Mouse (Mus musculus) spleen, postnatal 36 days (tissue): ENCODE measurements at regions not wholly inside any gene's neighbourhood (a gene's known extent, or its start where the extent isn't known, plus 50 kb on each side); places are given as distances from the start of the nearest gene placed in this dataset.
"Not testable (repeated sequence)": the region's sequence is repeated elsewhere in the genome, so short reads cannot be mapped to it uniquely, and the experiment has no call there.

Experiments used
- DNase-seq, 2 experiments: peaks; one replicate each; pipeline ENCODE4 v3.0.0; 2022; ENCODE audit warnings: low spot score in 2 of 2, mixed read lengths in 1 of 2

- no peak for DNase-seq
These were observed 126.8 kb downstream of the Tnfsf18 start for GRCm38 (mm10) chr1:161621291-161621690.

DNA sequence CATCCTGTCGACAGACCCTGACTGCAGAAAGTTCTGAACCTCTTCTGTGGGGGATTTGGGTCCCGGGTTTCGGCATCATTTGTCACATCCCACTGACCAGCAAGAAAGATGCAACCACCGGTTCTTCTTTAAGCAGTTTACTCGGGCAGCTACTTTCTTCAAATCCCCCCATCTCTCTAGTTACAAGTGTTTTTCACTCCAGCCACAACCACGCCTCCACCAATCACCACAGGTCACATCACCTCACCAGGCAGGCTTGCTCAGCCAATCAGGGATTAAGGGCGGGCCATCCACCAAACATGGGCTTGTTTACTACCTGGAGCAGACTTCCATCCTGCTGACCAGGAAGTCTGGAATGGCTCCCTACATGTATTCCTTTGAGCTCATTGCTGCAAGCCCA lies 119.6 kb downstream of the Tnfsf18 start:
- not testable (repeated sequence) for DNase-seq

GRCm38 (mm10) chr1:161613658-161614057 lies 119.2 kb downstream of the Tnfsf18 start:
- DNase-seq: not testable (repeated sequence)

- no peak for DNase-seq
These were observed 113.0 kb downstream of the Tnfsf18 start for GRCm38 (mm10) chr1:161607446-161607845.

DNA sequence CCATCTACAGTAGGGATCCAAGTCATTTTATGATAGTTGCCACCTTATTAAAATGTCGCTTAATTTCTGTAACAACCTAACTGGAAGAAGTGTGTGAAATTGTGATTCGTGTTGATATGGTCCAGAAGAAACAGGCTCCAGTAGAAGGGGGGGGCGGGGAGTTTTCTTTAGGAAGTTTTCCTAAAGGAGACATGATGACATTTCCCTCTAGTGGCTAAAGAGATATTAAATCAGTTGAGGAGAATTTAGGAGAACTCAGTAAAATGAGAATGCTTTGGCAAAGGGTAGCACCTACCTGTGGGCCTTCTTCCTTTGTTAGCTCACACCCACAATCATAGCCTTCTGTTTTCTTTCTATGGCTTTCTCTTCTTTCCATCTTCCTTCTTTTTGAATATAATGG lies 107.7 kb downstream of the Tnfsf18 start:
- no peak for DNase-seq

DNA sequence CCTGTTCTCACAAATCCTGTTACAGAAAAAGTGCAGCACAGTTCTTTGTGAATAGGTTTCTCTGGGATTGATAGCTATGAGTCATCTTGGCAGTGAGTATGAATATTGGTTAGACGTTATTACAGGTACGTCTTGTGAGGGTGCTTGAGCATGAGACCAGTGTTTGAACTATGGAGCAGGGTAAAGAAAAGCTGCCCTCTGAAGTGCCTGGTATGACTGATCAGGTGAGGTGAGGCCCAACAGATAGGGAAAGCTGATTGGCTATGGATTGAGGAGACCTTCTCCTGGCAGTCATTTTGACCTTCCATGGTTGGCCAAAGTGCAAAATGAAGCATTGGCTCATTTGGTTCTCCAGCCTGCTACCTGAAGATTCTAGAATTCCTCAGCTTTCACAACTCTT lies 106.7 kb downstream of the Tnfsf18 start:
- no peak for DNase-seq

DNA sequence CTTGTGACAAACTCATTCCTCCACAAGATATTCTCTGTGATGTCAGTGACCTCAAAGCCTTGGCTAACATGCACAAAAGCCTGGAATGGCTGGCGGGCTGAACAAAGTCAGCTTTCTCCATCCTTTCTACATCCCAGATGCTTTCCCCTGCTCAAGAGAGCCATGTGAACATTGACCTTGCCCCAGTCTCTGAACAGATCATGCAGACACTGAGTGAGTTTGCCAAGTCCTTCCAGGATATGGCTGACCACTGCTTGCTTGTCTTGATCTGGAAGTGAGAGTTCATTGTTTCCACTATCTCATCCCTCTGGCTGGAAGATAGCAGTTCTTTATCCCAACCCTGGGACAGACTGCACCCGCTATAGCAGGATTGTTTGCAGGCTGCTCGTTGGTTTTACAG lies 103.7 kb downstream of the Tnfsf18 start:
- no peak for DNase-seq

DNA sequence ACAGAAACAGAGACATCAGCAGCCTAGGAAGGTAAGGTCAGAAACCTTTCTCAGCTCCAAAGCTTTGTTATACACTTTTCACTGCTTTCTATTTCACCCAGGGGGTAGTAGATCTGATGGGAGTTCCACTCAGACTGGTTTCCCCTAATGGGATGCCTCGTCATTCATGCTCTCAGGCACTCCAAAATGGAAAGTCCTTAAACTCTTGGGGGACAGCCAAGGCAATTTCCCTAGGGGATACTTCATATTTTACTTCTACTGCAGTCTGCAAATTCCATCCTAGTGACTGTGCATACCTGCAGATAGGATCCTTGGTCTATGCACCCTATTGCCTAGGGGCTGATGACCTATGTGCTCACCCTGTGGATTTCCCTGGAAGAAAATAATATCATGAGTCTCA lies 82.1 kb downstream of the Tnfsf18 start:
- no peak for DNase-seq

DNA sequence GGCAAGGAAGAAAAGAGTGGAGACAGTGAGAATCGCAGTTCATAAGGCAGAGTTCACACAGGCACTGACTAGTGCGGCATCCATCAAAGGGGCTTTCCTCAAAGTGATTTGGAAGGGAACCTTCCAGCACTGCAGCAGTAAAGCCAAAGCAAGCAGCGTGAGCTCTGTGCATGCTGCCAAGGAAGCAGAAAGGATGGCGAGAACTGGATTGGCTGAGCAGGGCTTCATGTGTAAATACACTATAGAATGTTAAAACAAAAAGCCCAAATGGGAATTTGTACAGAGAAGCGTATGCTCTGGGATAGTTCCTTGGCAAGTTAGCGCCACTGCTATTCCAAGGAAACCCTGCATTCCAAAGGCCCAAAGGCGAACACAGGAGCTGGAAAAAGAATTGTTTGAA lies 81.5 kb downstream of the Tnfsf18 start:
- no peak for DNase-seq

- no peak for DNase-seq
These were observed 80.7 kb downstream of the Tnfsf18 start for GRCm38 (mm10) chr1:161575171-161575570.

DNA sequence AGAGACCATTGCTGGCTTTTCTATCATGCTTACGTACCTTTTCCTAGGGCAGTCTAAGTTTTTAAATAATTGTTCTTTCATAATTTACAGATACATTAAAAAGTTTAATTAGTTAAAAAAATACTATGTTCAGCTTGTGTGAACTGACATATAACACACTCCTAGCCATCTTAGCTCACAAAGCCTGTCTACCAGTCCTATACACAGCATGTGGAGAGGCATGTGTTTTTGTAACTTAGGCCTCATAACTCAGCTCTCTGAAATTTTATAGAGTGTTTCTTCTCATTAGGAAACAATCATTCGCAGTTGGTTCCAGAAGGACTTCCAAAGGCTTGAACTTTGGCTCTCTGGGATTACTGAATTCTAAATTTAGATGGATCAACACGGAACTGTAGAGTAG lies 76.3 kb downstream of the Tnfsf18 start:
- DNase-seq: no peak

- no peak for DNase-seq
These were observed 73.4 kb downstream of the Tnfsf18 start for GRCm38 (mm10) chr1:161567826-161568225.

DNA sequence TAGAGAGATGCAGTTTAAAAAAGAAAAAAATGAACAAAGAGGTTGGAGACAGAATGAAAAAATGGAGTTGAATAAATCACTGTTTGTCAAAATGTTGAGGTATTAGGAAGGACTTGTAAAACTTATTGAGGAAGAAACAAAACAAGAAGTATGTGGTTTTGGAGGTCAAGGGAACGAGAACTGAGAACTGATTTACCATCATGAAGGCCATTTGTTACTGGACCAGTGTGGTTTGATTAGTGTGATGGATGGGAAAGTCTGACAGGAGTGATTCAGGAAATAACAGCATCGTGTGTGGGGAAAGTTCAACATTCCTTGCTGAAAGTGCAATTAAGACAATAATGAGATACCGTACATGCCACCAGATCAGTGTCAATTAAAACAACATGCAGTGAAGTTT lies 65.9 kb downstream of the Tnfsf18 start:
- no peak for DNase-seq
